Mouse (Mus musculus) urinary bladder, postnatal 10 days (tissue): Measurements from ENCODE around the gene Edn1.

Experiments used
- DNase-seq: peaks from one replicate; pipeline ENCODE4 v3.0.0; 2022; ENCODE audit warnings: low spot score

The Edn1 gene

GRCm38 (mm10) chr13:42301161-42301721, at the start of gene Edn1:
Edn1 (plus strand) TSS chr13:42301476.
- no peak for DNase-seq

DNA sequence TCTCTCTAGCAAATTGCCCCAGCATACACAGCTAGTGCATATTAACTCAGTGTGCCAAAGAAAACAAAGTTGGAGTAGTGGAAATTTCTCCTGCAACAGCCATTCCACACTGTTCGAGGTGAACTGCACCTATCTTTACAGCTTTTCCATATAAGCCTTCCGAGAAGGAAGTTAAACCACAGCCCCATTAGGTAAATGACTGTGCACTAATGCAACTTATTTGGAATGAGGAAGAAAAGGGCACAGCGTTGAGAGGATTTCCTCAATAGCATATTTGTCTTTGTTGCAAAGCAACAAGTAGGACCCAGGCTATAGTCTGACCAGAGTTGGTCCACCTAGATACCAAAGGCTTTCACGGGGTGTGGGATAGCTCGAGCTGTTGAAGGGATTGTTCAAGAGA, 47.5 kb upstream of the Edn1 start:
- DNase-seq, result no peak

DNA sequence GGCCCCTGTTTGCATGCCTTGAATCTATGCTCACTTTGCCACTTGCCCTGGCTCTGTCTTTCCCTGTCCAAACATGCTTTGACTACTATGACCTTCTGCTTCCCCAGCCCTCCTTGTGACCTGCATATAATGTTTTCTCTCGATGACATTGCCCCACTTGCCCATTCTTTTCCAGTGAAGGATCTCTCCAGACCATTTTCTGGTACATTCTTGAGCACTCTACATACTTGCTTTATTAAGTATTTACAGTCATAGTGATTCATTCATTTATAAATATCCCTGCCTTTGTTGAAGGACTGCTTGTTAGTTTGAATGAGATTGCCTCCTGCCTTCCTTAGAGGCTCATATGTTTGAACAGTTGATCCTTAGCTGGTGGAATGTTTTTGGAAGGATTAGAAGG, 46.2 kb upstream of the Edn1 start:
- DNase-seq, result no peak

GRCm38 (mm10) chr13:42258422-42258821, 42.9 kb upstream of the Edn1 start:
- no peak for DNase-seq

DNA sequence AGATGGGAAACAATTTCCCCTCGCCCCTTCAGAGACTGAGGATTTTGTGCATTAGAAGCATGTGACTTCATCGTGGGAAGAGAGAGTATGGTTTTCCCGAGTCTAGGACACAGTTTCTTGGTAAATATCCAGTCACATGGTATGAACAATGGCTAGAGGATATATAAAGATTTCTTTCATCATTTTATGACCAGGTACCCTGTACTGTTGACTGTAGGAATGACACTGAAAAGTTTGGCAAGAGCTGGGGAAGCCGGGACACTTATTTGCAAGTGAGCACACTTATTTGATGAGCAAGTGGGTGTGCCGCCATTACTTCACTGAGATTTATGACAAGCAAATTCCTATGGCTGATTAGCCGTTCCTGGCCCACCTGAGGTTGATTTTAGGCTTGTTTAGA, 40.6 kb upstream of the Edn1 start:
- no peak for DNase-seq

- DNase-seq, result no peak
These were observed 31.2 kb upstream of the Edn1 start for GRCm38 (mm10) chr13:42270051-42270450.

DNA sequence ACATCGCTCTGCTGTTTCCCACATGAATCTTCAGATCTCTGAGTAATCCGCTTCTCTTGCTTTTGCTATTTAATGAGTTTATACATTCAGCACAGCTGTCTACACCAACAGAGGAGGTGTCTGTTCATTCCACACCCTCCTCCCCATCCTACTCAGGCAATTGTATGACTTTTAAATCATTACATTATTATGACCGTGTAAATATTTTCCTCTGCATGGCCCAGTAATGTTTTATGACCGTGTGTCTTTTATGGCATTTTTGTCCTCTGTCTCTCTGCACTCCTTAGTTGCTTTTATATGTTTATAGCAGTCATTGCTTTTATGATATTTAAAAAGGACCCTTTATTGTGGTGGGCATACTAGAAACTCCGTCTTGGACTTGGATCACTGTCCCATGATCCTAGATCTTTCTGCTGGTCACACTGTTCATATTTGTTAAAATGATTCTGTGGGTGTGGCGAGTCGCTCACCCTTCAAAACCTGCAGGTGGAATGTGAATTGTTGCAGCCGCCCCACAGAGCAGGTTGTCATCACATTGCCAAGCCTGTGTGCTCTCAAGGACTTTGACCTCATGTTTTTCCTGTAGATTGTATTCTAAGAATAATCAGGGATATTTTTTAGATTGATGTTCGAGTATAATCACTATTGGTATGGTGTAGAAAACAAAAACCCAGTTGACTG, 24.4 kb upstream of the Edn1 start:
- no peak for DNase-seq

- DNase-seq, result no peak
These were observed 23.5 kb upstream of the Edn1 start for GRCm38 (mm10) chr13:42277751-42278150.

DNA sequence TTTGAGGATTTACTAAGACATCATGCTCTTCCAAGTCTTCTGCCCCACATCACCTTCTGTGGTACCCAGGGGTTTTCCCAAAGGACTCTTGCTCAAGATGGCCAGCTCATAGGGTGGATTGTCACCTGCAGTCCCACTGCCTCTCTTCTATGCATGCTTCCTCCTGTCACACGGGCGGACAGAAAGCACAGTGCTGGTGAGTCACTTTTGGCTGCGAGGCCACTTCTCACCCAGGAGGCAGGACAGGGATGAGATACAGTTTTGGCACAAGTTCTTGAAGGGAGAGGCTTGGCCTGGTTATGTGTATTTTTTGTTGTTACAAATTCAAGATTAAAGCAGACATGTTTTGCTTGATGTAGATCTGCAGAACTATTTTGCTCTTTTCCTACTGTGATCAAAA, 15.4 kb upstream of the Edn1 start:
- no peak for DNase-seq

DNA sequence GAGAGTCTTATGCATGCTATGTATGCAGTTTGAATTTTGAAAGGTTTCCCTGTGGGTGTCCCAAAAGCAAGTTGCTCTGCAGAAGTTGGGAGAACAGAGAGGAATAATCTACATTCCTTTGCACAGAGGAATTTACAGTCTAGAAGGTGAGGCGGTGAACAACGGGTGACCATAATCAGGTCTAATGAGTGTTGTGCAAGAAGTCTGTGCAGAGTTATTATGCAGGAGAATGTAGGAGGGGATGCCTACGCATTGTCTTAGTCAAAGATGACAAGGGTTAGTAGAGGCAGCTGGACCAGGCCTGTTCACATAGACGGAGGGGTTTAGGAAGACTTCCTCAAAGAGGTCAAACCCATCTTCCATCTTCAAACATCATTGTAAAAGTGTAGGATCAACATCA, 14.5 kb upstream of the Edn1 start:
- no peak for DNase-seq

GRCm38 (mm10) chr13:42292593-42292992, 8.7 kb upstream of the Edn1 start:
- no peak for DNase-seq

DNA sequence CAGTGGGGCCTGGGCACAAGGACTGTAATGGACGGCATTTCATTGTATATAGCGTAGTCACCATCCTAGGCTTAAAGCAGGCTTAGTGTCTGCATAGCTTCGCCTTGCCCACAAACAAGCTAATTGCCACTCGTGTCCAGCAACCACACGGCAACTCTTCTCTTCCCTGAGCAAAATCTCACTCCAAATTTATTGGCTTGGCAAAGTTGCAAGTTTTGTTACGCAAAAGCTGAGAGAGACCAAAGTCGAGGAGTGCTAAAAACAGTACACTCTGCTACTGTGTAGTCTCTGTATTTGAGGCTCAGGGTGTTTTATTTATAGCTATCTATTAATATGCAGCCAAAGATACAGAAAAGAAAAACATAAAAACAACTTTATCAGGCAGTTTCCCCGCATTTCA, 3.0 kb upstream of the Edn1 start:
- no peak for DNase-seq

DNA sequence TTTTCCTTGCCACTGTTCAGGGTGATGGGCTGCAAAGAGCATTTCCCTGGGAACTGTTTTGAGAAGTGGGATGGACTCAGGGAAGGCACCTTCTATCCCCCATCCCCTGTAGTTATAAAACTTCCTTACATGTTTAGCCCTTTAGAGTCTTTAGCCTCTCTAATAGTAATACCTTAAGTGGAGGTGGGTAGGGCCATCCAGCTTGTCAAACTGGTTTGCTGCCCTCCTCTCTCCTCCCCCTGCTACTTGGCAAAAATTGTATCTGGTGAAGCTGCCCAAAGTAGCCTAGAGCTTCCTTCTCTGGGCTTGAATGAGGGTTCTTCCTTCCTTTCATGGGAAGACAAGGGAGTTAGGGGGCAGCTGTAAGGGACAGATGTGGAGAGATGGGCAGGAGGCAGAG, 2.5 kb upstream of the Edn1 start:
- DNase-seq, result no peak

DNA sequence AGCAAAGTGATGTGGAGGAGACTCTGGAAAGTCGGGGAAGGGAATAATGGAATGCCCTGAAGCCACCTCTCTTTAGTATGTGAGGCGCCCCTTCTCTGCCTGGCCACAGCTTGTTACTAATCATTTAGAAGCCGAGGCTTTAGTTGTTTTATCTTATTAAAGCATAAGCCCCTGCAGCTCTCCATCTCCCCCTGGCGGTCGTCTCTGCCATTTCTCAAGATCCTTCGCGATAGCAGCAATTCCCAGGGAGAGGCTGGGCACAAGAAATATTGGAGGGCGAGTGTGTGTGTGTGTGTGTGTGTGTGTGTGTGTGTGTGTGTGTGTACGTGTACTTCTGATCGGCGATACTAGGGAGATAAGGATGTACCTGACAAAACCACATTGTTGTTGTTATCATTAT, 709 bp upstream of the Edn1 start:
- DNase-seq, result peak; percentile 53

DNA sequence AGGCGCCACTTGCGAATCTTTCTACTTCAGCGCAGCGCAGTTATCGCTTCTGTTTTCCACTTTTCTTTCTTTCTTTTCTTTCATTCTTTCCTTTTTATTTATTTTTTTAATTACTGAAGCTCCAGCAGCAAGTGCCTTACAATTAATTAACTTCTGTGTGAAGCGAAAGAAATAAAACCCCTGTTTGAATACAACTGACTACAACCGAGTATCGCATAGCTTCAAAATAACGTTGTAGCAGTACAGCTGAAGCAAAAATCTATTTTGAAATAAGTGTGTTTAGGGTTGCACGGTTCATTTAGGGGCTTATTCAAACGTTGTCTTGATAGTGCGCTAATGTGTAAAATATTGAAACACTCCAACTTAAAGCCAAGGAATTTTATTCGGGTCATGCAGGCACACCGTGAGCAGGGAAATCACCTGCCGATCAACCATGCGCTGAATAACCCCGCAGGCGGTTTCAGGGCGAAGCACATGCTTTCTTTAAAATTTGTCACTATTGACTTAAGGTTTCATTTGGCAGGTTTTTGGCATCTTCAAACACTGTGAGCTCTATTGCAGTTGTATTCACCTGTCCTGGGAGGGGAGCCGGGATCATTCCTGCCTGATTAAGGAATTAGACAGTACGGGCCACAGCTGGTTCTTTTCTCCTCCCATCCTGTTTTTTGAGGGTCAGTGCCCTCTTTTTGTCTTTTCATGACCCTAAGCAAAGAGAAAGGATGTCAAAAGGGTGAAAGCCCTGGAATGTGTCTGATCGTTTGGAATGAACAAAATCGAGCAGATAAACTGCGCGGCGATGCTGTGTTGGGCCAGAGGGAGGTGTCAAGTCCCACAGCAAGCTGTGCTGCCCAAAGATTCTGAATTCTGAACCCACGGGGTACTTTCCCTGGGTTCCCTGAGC, 935 bp downstream of the Edn1 start:
- no peak for DNase-seq

- no peak for DNase-seq
These were observed 2.1 kb downstream of the Edn1 start for GRCm38 (mm10) chr13:42303180-42303929.

- no peak for DNase-seq
These were observed 2.9 kb downstream of the Edn1 start for GRCm38 (mm10) chr13:42304139-42304538.

GRCm38 (mm10) chr13:42306870-42307800, 5.9 kb downstream of the Edn1 start:
- DNase-seq, result no peak

- DNase-seq, result no peak
These were observed 7.3 kb downstream of the Edn1 start for GRCm38 (mm10) chr13:42308368-42309103.

GRCm38 (mm10) chr13:42309804-42310203, 8.5 kb downstream of the Edn1 start:
- DNase-seq, result no peak

GRCm38 (mm10) chr13:42315628-42316027, 14.4 kb downstream of the Edn1 start:
- no peak for DNase-seq
